Mouse (Mus musculus) forebrain, embryonic 10.5 days (tissue): ENCODE results near the gene Epha4. TPM values are rescaled to one million over a fixed set of nuclear protein-coding genes. Genes with fewer than 3 reads are reported as not detected.

ENCODE experiments used
- DNase-seq: peaks from one replicate; pipeline ENCODE4 v3.0.0-alpha.2; 2017; ENCODE audit warnings: low spot score; ENCODE audit errors: extremely low spot score
- H3K27ac ChIP-seq: fragments of 300-500 bp; sonication (generic); 2 replicates; pipeline ENCODE4 v1.5.1; 2016; ENCODE audit warnings: mild to moderate bottlenecking
- H3K27me3 ChIP-seq: fragments of 300-500 bp; sonication (generic); 2 replicates; pipeline ENCODE4 v1.6.1; 2016; ENCODE audit warnings: mild to moderate bottlenecking; ENCODE audit not compliant: poor library complexity, severe bottlenecking
- H3K36me3 ChIP-seq: fragments of 300-500 bp; sonication (generic); replicated peaks from 2 replicates; pipeline ENCODE4 v1.6.1; 2016; ENCODE audit warnings: mild to moderate bottlenecking, moderate library complexity
- H3K4me1 ChIP-seq: fragments of 300-500 bp; sonication (generic); 2 replicates; pipeline ENCODE4 v1.6.1; 2016
- H3K4me3 ChIP-seq: fragments of 300-500 bp; sonication (generic); 2 replicates; pipeline ENCODE4 v1.5.1; 2016; ENCODE audit warnings: mild to moderate bottlenecking, moderate library complexity
- H3K9me3 ChIP-seq: fragments of 300-500 bp; sonication (generic); 2 replicates; pipeline ENCODE4 v1.6.1; 2016; ENCODE audit warnings: mild to moderate bottlenecking, moderate library complexity
- WGBS: fragments of 180-500 bp; shearing (Covaris S2); methylation state at CpG from one replicate; pipeline ENCODE4 v1.1.7; 2016; 5-methylcytosine and 5-hydroxymethylcytosine counted together
- polyA plus RNA-seq: library from polyadenylated mRNA; unstranded; fragments of >200 nt; fragmentation: Nextera tagmentation; extraction: Ambion mirVana; gene quantifications from 2 replicates; pipeline ENCODE4 v1.2.1, GENCODE M21; 2016

Gene Epha4
- polyA plus RNA-seq, 1 experiment from 2014 or later: 25.9 TPM

GRCm38 (mm10) chr1:77506856-77507200 is 8.1 kb downstream of the Epha4 start:
- WGBS: 82% methylated on average over 18 of the region's 18 CpGs
- H3K9me3 ChIP-seq: no peaks in the 10 kb centered on the region
- peak overlapping the region; percentile 41; the same call in 1 of the 2 replicates for H3K4me3 ChIP-seq
- H3K27ac ChIP-seq: peak overlapping the region; percentile 58; the same call in 1 of the 2 replicates
- H3K27me3 ChIP-seq: peaks cover 43% of the 10 kb centered on the region
- peaks cover 98% of the 10 kb centered on the region for H3K4me1 ChIP-seq
- DNase-seq: no peak
- H3K36me3 ChIP-seq: peaks cover 74% of the 10 kb centered on the region

- peaks cover 98% of the 10 kb centered on the region for H3K4me1 ChIP-seq
- no peak for DNase-seq
- H3K9me3 ChIP-seq: no peaks in the 10 kb centered on the region
- 28% methylated on average over 21 of the region's 21 CpGs for WGBS
- H3K36me3 ChIP-seq: peaks cover 74% of the 10 kb centered on the region
- H3K4me3 ChIP-seq: peak overlapping the region; percentile 41
- H3K27ac ChIP-seq: peak overlapping the region; percentile 58; the same call in 1 of the 2 replicates
- H3K27me3 ChIP-seq: peaks cover 43% of the 10 kb centered on the region
Observed at GRCm38 (mm10) chr1:77506038-77506855, 8.6 kb downstream of the Epha4 start.

- Histone ChIP-seq H3K27me3 (peaks cover 37% of the 10 kb centered on the region), H3K9me3 (no peaks in the 10 kb centered on the region), H3K4me3 (peak overlapping the region; percentile 41), H3K27ac (peak overlapping the region; percentile 51; the same call in 1 of the 2 replicates), H3K4me1 (peaks cover 98% of the 10 kb centered on the region), H3K36me3 (peaks cover 74% of the 10 kb centered on the region)
- DNase-seq: no peak
- 77% methylated on average over 8 of the region's 8 CpGs for WGBS
Observed at GRCm38 (mm10) chr1:77505263-77505662, 9.6 kb downstream of the Epha4 start.

GRCm38 (mm10) chr1:77504813-77505212 is 10.1 kb downstream of the Epha4 start:
- H3K9me3 ChIP-seq: no peaks in the 10 kb centered on the region
- H3K27ac ChIP-seq: no peak overlapping the region
- WGBS: 47% methylated on average over 2 of the region's 2 CpGs
- peak overlapping the region; percentile 41 for H3K4me3 ChIP-seq
- no peak for DNase-seq
- peaks cover 74% of the 10 kb centered on the region for H3K36me3 ChIP-seq
- H3K4me1 ChIP-seq: peaks cover 98% of the 10 kb centered on the region
- H3K27me3 ChIP-seq: peaks cover 37% of the 10 kb centered on the region

DNA sequence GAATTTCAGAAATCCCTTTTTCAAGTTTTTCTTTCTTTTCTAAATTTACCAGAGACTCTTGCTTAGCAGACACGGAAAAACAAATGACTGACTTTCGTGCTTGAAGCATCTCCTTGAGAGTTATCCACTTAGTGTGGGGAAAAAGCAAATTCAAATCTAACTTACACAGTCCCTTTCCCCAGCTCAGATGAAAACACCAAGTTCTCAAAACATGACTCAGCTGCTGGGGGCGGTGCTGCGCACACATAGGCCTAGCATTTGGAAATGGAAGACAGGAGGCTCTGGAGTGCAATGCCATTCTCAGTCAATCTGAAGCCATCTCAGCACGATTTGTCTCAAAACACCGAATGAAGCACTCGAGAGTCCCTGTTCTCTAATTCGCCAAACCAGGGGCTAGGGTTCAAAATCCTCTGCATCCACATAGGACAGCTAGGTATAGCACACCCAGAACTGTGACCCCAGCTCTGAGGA is 11.1 kb downstream of the Epha4 start:
- H3K4me3 ChIP-seq: peak overlapping the region; percentile 41
- WGBS: 68% methylated on average over 8 of the region's 8 CpGs
- peak overlapping the region; percentile 22; the same call in 1 of the 2 replicates for H3K27ac ChIP-seq
- H3K27me3 ChIP-seq: peaks cover 45% of the 10 kb centered on the region
- H3K4me1 ChIP-seq: peaks cover 100% of the 10 kb centered on the region
- DNase-seq: peak; percentile 14
- H3K9me3 ChIP-seq: no peaks in the 10 kb centered on the region
- peaks cover 72% of the 10 kb centered on the region for H3K36me3 ChIP-seq

GRCm38 (mm10) chr1:77502554-77503119 is 12.3 kb downstream of the Epha4 start:
- WGBS: 14% methylated on average over 11 of the region's 11 CpGs
- peak; percentile 35 for DNase-seq
- peaks cover 62% of the 10 kb centered on the region for H3K36me3 ChIP-seq
- peaks cover 45% of the 10 kb centered on the region for H3K27me3 ChIP-seq
- H3K4me1 ChIP-seq: peaks cover 100% of the 10 kb centered on the region
- peak overlapping the region; percentile 63 for H3K27ac ChIP-seq
- no peaks in the 10 kb centered on the region for H3K9me3 ChIP-seq
- H3K4me3 ChIP-seq: peak overlapping the region; percentile 29

- Histone ChIP-seq H3K4me3 (no peak overlapping the region), H3K36me3 (peaks cover 52% of the 10 kb centered on the region), H3K9me3 (no peaks in the 10 kb centered on the region), H3K27me3 (peaks cover 35% of the 10 kb centered on the region), H3K27ac (no peak overlapping the region), H3K4me1 (peaks cover 100% of the 10 kb centered on the region)
- WGBS: 53% methylated on average over 13 of the region's 13 CpGs
- DNase-seq: no peak
Observed at GRCm38 (mm10) chr1:77501363-77501933, 13.4 kb downstream of the Epha4 start.

GRCm38 (mm10) chr1:77497506-77497905 is 17.4 kb downstream of the Epha4 start:
- H3K27ac ChIP-seq: no peak overlapping the region
- H3K9me3 ChIP-seq: no peaks in the 10 kb centered on the region
- H3K27me3 ChIP-seq: peaks cover 14% of the 10 kb centered on the region
- H3K4me3 ChIP-seq: no peak overlapping the region
- H3K4me1 ChIP-seq: peaks cover 100% of the 10 kb centered on the region
- DNase-seq: no peak
- WGBS: 49% methylated on average over 4 of the region's 4 CpGs
- peaks cover 23% of the 10 kb centered on the region for H3K36me3 ChIP-seq

DNA sequence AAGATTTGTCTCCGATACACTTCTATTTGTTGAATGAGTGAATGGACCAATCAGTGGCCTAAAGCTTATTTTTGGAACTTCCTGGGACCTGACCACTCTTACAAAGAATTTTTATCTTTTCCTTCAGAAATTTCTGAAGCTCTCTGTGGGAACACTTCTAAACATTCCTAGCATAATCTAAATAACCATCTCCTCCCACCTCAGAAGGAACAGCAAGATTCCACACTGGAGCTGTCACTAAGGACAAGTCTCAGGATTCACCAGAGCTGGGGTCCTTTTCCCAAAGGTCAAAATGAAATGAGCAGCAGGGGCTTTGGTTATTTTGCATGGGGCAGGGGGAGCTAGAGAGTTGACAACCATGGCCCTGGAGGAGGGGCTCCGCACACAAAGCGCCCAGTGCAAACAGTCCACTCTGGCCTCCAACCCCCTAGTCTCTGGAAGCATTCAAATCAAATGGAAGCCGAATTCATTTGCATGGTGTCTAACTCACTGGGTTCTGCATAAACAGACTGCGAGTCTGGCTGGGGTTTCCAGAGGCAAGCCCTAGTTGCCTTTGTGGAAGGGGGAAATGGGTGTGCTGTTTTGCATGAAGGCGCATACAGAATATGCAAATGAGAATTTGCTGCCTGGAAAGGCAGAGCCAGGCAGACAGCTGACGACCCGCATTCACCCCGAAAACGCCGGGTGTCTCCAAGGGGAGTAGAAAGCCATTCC is 18.3 kb downstream of the Epha4 start:
- peak; percentile 62 for DNase-seq
- no peaks in the 10 kb centered on the region for H3K9me3 ChIP-seq
- H3K27ac ChIP-seq: peak overlapping the region; percentile 78
- H3K4me1 ChIP-seq: peaks cover 100% of the 10 kb centered on the region
- H3K27me3 ChIP-seq: peaks cover 14% of the 10 kb centered on the region
- WGBS: 7% methylated on average over 11 of the region's 11 CpGs
- H3K36me3 ChIP-seq: peaks cover 21% of the 10 kb centered on the region
- peak overlapping the region; percentile 29 for H3K4me3 ChIP-seq

DNA sequence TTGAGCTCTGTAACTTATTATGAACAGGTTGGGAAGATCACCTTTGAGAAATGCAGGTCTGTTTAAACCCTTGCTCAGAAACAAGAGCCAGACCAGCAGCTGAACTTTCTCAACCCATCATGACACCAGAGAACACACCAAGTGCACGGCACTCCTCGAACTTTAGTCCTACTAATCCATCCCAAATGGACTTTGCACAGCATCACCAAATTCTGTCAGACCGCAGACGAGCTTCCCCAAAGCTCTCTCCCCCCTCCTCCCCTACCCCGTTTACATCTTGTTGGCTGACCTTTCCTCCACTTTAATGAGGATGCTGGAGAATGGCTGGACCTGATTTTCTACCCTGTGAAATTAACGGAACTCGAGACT is 19.1 kb downstream of the Epha4 start:
- no peak for DNase-seq
- 4% methylated on average over 7 of the region's 7 CpGs for WGBS
- Histone ChIP-seq H3K27ac (0 out of 2 replicates have a peak overlapping the region, but pooled peaks have one; percentile 44), H3K27me3 (peaks cover 14% of the 10 kb centered on the region), H3K4me1 (peaks cover 98% of the 10 kb centered on the region), H3K36me3 (peaks cover 18% of the 10 kb centered on the region), H3K9me3 (no peaks in the 10 kb centered on the region), H3K4me3 (peak overlapping the region; percentile 29; the same call in 1 of the 2 replicates)

GRCm38 (mm10) chr1:77495030-77495789 is 19.7 kb downstream of the Epha4 start:
- WGBS: 11% methylated on average over 10 of the region's 10 CpGs
- Histone ChIP-seq H3K27ac (peak overlapping the region; percentile 44), H3K4me3 (peak overlapping the region; percentile 29; the same call in 1 of the 2 replicates), H3K9me3 (no peaks in the 10 kb centered on the region), H3K36me3 (peaks cover 12% of the 10 kb centered on the region), H3K27me3 (peaks cover 12% of the 10 kb centered on the region), H3K4me1 (peaks cover 98% of the 10 kb centered on the region)
- DNase-seq: peak; percentile 65
